In genomic region chr17:28926866-28927635, GRCm38 (mm10) we compare ENCODE assay signal across 8 mouse cellular contexts. TPM values are rescaled to one million over a fixed set of nuclear protein-coding genes. Genes with fewer than 3 reads are reported as not detected.
DNase-seq lines count a peak whose midpoint lies in the region; ATAC-seq and TF ChIP-seq lines count a peak whose summit lies in the region.

No protein-coding gene starts in this region.

- H3K27ac ChIP-seq in midbrain, embryonic 10.5 days (replicated peaks) = peak overlapping the region; percentile 25; the same call in 1 of the 2 replicates
- no peak overlapping the region for H3K27ac ChIP-seq in midbrain, embryonic 13.5 days
- no peak overlapping the region for H3K27ac ChIP-seq in lung, postnatal 0 days (ENCODE audit: low read length)

- no peak for ATAC-seq in midbrain, embryonic 13.5 days
- peak; percentile 16; the same call in 1 of the 2 replicates for ATAC-seq in lung, postnatal 0 days

- H3K36me3 ChIP-seq in midbrain, embryonic 10.5 days = no peaks in the 10 kb centered on the region
- H3K36me3 ChIP-seq in midbrain, embryonic 13.5 days = no peaks in the 10 kb centered on the region
- no peaks in the 10 kb centered on the region for H3K36me3 ChIP-seq in lung, postnatal 0 days (ENCODE audit: insufficient read depth, low read length)

- TF ChIP-seq EP300 in lung, postnatal 0 days (IDR thresholded peaks at IDR 0.05) = no peak

- no peak overlapping the region for H3K4me2 ChIP-seq in midbrain, embryonic 13.5 days (replicated peaks)
- no peak overlapping the region for H3K4me2 ChIP-seq in lung, postnatal 0 days (replicated peaks; ENCODE audit: low read depth, low read length)

- H3K4me3 ChIP-seq in midbrain, embryonic 10.5 days = no peak overlapping the region
- no peak overlapping the region for H3K4me3 ChIP-seq in midbrain, embryonic 13.5 days (replicated peaks)
- H3K4me3 ChIP-seq in lung, postnatal 0 days (ENCODE audit: low read depth, low read length) = no peak overlapping the region

- H3K9me3 ChIP-seq in midbrain, embryonic 10.5 days (replicated peaks) = no peaks in the 10 kb centered on the region
- no peaks in the 10 kb centered on the region for H3K9me3 ChIP-seq in midbrain, embryonic 13.5 days
- H3K9me3 ChIP-seq in lung, postnatal 0 days (ENCODE audit: low read length) = no peaks in the 10 kb centered on the region

- H3K27me3 ChIP-seq in midbrain, embryonic 10.5 days (ENCODE audit: low read depth, poor library complexity, severe bottlenecking) = no peaks in the 10 kb centered on the region
- no peaks in the 10 kb centered on the region for H3K27me3 ChIP-seq in midbrain, embryonic 13.5 days
- no peaks in the 10 kb centered on the region for H3K27me3 ChIP-seq in lung, postnatal 0 days (replicated peaks; ENCODE audit: insufficient read depth, low read length)

- 53% methylated on average over 15 of the region's 15 CpGs for WGBS in midbrain, embryonic 10.5 days
- 50% methylated on average over 15 of the region's 15 CpGs for WGBS in midbrain, embryonic 13.5 days
- WGBS in lung, postnatal 0 days = 37% methylated on average over 15 of the region's 15 CpGs

- H3K4me1 ChIP-seq in midbrain, embryonic 10.5 days = peaks cover 28% of the 10 kb centered on the region
- peaks cover 9% of the 10 kb centered on the region for H3K4me1 ChIP-seq in midbrain, embryonic 13.5 days (replicated peaks)
- H3K4me1 ChIP-seq in lung, postnatal 0 days (ENCODE audit: insufficient read depth, low read depth, low read length) = no peaks in the 10 kb centered on the region

- no peak overlapping the region for H3K9ac ChIP-seq in midbrain, embryonic 13.5 days (replicated peaks)
- H3K9ac ChIP-seq in lung, postnatal 0 days (replicated peaks; ENCODE audit: low read depth) = no peak overlapping the region

- peak; percentile 90 for TF ChIP-seq CTCF in lung, postnatal 0 days (IDR thresholded peaks at IDR 0.05)

- intact Hi-C loops in heart, postnatal 36 days (cut with DNase I) = loop anchor here (1.0 to 2.0 kb wide), 3 partner anchors 21 to 236 kb away; partner anchors contain the start of genes Mapk14 and Slc26a8

- DNase-seq in cerebellum, adult 8-10 months = peak; percentile 26
- DNase-seq in cerebellum, adult 9-11 months = no peak
- peak; percentile 51 for DNase-seq in midbrain, embryonic 10.5 days (ENCODE audit: low spot score)
- DNase-seq in c-Kit-negative CD71-positive TER-119-positive erythroid progenitor cells, embryonic 14.5 days (ENCODE audit: low read depth, low spot score) = peak; percentile 75
- DNase-seq in heart, postnatal 36 days = peak; percentile 64 to 72
- peak; percentile 86 for DNase-seq in lung, postnatal 0 days (ENCODE audit: low spot score)
- DNase-seq in testis, postnatal 10 days (ENCODE audit: low spot score) = peak; percentile 72

RNA-seq across cellular contexts. Expression of gene 4930539E08Rik, which starts 11.9 kb away (rescaled TPM):
- 0.11 and 0.26 TPM in 2 replicates for polyA plus RNA-seq in midbrain, embryonic 10.5 days (2016; fragmentation: Nextera tagmentation; extraction: Ambion mirVana)
- polyA plus RNA-seq in midbrain, embryonic 13.5 days (2015; fragmentation: Nextera tagmentation; extraction: Ambion mirVana) = 0.44 and 1.1 TPM in 2 replicates
- not detected for total RNA-seq in heart, postnatal 36 days (2021)
- polyA plus RNA-seq in lung, postnatal 0 days (2015; fragmentation: Nextera tagmentation; extraction: Ambion mirVana) = 0.02 TPM in 1 of 2 replicates, not detected in the other

RNA-seq across cellular contexts. Expression of gene Pxt1, which starts 16.6 kb away (rescaled TPM):
- polyA plus RNA-seq in midbrain, embryonic 10.5 days (2016; fragmentation: Nextera tagmentation; extraction: Ambion mirVana) = 0.22 TPM in 1 of 2 replicates, not detected in the other
- not detected in 2 replicates for polyA plus RNA-seq in midbrain, embryonic 13.5 days (2015; fragmentation: Nextera tagmentation; extraction: Ambion mirVana)
- under 1 TPM in 1 of 2 experiments, not detected in 1; 0.39 TPM for total RNA-seq in heart, postnatal 36 days (2021)
- polyA plus RNA-seq in lung, postnatal 0 days (2015; fragmentation: Nextera tagmentation; extraction: Ambion mirVana) = 0.12 TPM in 1 of 2 replicates, not detected in the other

RNA-seq across cellular contexts. Expression of gene Kctd20, which starts 24.7 kb away (rescaled TPM):
- polyA plus RNA-seq in midbrain, embryonic 10.5 days (2016; fragmentation: Nextera tagmentation; extraction: Ambion mirVana) = 107 and 114 TPM in 2 replicates
- 97.3 and 97.9 TPM in 2 replicates for polyA plus RNA-seq in midbrain, embryonic 13.5 days (2015; fragmentation: Nextera tagmentation; extraction: Ambion mirVana)
- total RNA-seq in heart, postnatal 36 days (2021) = 10 to 100 TPM; 53.3 to 55.5 TPM
- 44.3 and 49.5 TPM in 2 replicates for polyA plus RNA-seq in lung, postnatal 0 days (2015; fragmentation: Nextera tagmentation; extraction: Ambion mirVana)
